Mouse (Mus musculus) layer of hippocampus, adult 9-11 months (tissue): ENCODE results near the gene Lmnb2.

Experiments used
- DNase-seq: peaks from one replicate; pipeline ENCODE4 v3.0.0; 2022

The Lmnb2 gene

GRCm38 (mm10) chr10:80944231-80944630 lies 26.2 kb upstream of the Lmnb2 start:
- DNase-seq, result no peak

GRCm38 (mm10) chr10:80943701-80944100 lies 25.7 kb upstream of the Lmnb2 start:
- DNase-seq, result no peak

GRCm38 (mm10) chr10:80942919-80943318 lies 24.9 kb upstream of the Lmnb2 start:
- no peak for DNase-seq

- no peak for DNase-seq
Measured at GRCm38 (mm10) chr10:80940988-80941347, 22.9 kb upstream of the Lmnb2 start.

- DNase-seq, result no peak
Measured at GRCm38 (mm10) chr10:80940320-80940987, 22.4 kb upstream of the Lmnb2 start.

GRCm38 (mm10) chr10:80939671-80940070 lies 21.6 kb upstream of the Lmnb2 start:
- DNase-seq, result peak; percentile 78

- DNase-seq, result no peak
Measured at GRCm38 (mm10) chr10:80938831-80939550, 20.9 kb upstream of the Lmnb2 start.

GRCm38 (mm10) chr10:80937646-80938045 lies 19.6 kb upstream of the Lmnb2 start:
- DNase-seq, result no peak

- DNase-seq, result no peak
Measured at GRCm38 (mm10) chr10:80936810-80937164, 18.7 kb upstream of the Lmnb2 start.

- peak; percentile 46 for DNase-seq
Measured at GRCm38 (mm10) chr10:80936135-80936809, 18.2 kb upstream of the Lmnb2 start.

- no peak for DNase-seq
Measured at GRCm38 (mm10) chr10:80935698-80936097, 17.7 kb upstream of the Lmnb2 start.

- no peak for DNase-seq
Measured at GRCm38 (mm10) chr10:80935241-80935640, 17.2 kb upstream of the Lmnb2 start.

- DNase-seq, result no peak
Measured at GRCm38 (mm10) chr10:80934136-80934985, 16.3 kb upstream of the Lmnb2 start.

GRCm38 (mm10) chr10:80933421-80933979 lies 15.5 kb upstream of the Lmnb2 start:
- DNase-seq, result no peak

GRCm38 (mm10) chr10:80932700-80933420 lies 14.8 kb upstream of the Lmnb2 start:
- no peak for DNase-seq

GRCm38 (mm10) chr10:80932206-80932605 lies 14.2 kb upstream of the Lmnb2 start:
- DNase-seq, result no peak

GRCm38 (mm10) chr10:80931695-80932094 lies 13.7 kb upstream of the Lmnb2 start:
- DNase-seq, result no peak

- no peak for DNase-seq
Measured at GRCm38 (mm10) chr10:80931153-80931671, 13.2 kb upstream of the Lmnb2 start.

GRCm38 (mm10) chr10:80930361-80931152 lies 12.5 kb upstream of the Lmnb2 start:
- DNase-seq, result peak; percentile 54

- DNase-seq, result peak; percentile 99
Measured at GRCm38 (mm10) chr10:80929299-80930226, 11.5 kb upstream of the Lmnb2 start, which contains the start of gene Gadd45b. Gene Gadd45b, plus strand, starts transcription at chr10:80930073.
